Mouse (Mus musculus) limb, embryonic 14.5 days (tissue): ENCODE measurements around the gene Nabp2. TPM values are rescaled to one million over a fixed set of nuclear protein-coding genes. Genes with fewer than 3 reads are reported as not detected.
A peak's percentile ranks its signal among the peaks of the same experiment; 100 is the strongest.

Experiments used
- ATAC-seq: fragments of 200-750 bp; cut with Nextera tagmentation; 2 replicates; pipeline ENCODE4 v1.8.0; 2017; ENCODE audit warnings: low read depth, moderate number of reproducible peaks, moderate TSS enrichment; ENCODE audit not compliant: low FRiP score
- DNase-seq: peaks from one replicate; pipeline ENCODE4 v3.0.0-alpha.2; 2015; ENCODE audit warnings: low spot score
- H3K27ac ChIP-seq: fragments of 300-500 bp; sonication (generic); replicated peaks from 2 replicates; pipeline ENCODE4 v1.5.1; 2014; ENCODE audit warnings: low read depth, mild to moderate bottlenecking, low read length, moderate library complexity, mixed read lengths
- H3K27me3 ChIP-seq: fragments of 300-500 bp; sonication (generic); 2 replicates; pipeline ENCODE4 v1.6.1; 2014; ENCODE audit warnings: low read length, mixed read lengths; ENCODE audit not compliant: control insufficient read depth, insufficient read depth
- H3K36me3 ChIP-seq: fragments of 300-500 bp; sonication (generic); 2 replicates; pipeline ENCODE4 v1.6.1; 2014; ENCODE audit warnings: mild to moderate bottlenecking, low read length, moderate library complexity, mixed read lengths; ENCODE audit not compliant: control insufficient read depth, insufficient read depth
- H3K4me1 ChIP-seq: fragments of 300-500 bp; sonication (generic); 2 replicates; pipeline ENCODE4 v1.6.1; 2014; ENCODE audit warnings: antibody characterized with exemption, low read length, mixed read lengths; ENCODE audit not compliant: control insufficient read depth, insufficient read depth
- H3K4me2 ChIP-seq: fragments of 300-500 bp; sonication (generic); replicated peaks from 2 replicates; pipeline ENCODE4 v1.6.1; 2014; ENCODE audit warnings: low read depth, mild to moderate bottlenecking, low read length, moderate library complexity; ENCODE audit not compliant: severe bottlenecking
- H3K4me3 ChIP-seq: fragments of 300-500 bp; sonication (generic); replicated peaks from 2 replicates; pipeline ENCODE4 v1.5.1; 2014; ENCODE audit warnings: low read length
- H3K9ac ChIP-seq: fragments of 300-500 bp; sonication (generic); 2 replicates; pipeline ENCODE4 v1.6.1; 2014; ENCODE audit warnings: mild to moderate bottlenecking, low read depth, low read length, moderate library complexity; ENCODE audit not compliant: severe bottlenecking
- H3K9me3 ChIP-seq: fragments of 300-500 bp; sonication (generic); 2 replicates; pipeline ENCODE4 v1.6.1; 2016; ENCODE audit warnings: low read length; ENCODE audit not compliant: control insufficient read depth
- POLR2A ChIP-seq: fragments of 200-500 bp; IDR thresholded peaks from 2 replicates; pipeline ENCODE4 v1.8.0; 2012; ENCODE audit warnings: inconsistent platforms, mild to moderate bottlenecking, moderate library complexity, borderline replicate concordance; ENCODE audit not compliant: insufficient read depth, insufficient read length; ENCODE audit errors: extremely low read depth
- WGBS: fragments of 180-500 bp; shearing (Covaris S2); extraction: QIAGEN DNeasy Blood & Tissue Kit; methylation state at CpG from one replicate; pipeline ENCODE4 v1.1.7; 2014; 5-methylcytosine and 5-hydroxymethylcytosine counted together
- polyA plus RNA-seq, 2 experiments: library from polyadenylated mRNA; depleted of rRNA in 1 of 2; stranded (reverse) in 1 of 2; unstranded in 1 of 2; fragments of >200 nt; fragmentation: Nextera tagmentation in 1 of 2; extraction: Ambion mirVana in 1 of 2; gene quantifications; 2 replicates each; pipeline versions ENCODE4 v1.2.1 to v1.2.3; 2012 to 2014

The Nabp2 gene
- polyA plus RNA-seq, 2 experiments, result 42.3 to 68.6 TPM

- no peak for ATAC-seq
- 93% methylated on average over 5 of the region's 5 CpGs for WGBS
- no peak overlapping the region for H3K27ac ChIP-seq
- H3K4me1 ChIP-seq, result no peaks in the 10 kb centered on the region
- H3K9ac ChIP-seq, result no peak overlapping the region
- no peaks in the 10 kb centered on the region for H3K27me3 ChIP-seq
- TF ChIP-seq POLR2A, result no peak
- no peak overlapping the region for H3K4me3 ChIP-seq
- H3K4me2 ChIP-seq, result no peak overlapping the region
- DNase-seq, result no peak
- peaks cover 60% of the 10 kb centered on the region for H3K36me3 ChIP-seq
- H3K9me3 ChIP-seq, result no peaks in the 10 kb centered on the region
Measured at GRCm38 (mm10) chr10:128429052-128429451, 17.8 kb upstream of the Nabp2 start.

- no peaks in the 10 kb centered on the region for H3K4me1 ChIP-seq
- no peak overlapping the region for H3K9ac ChIP-seq
- no peak overlapping the region for H3K27ac ChIP-seq
- ATAC-seq (no peak), DNase-seq (no peak)
- peaks cover 69% of the 10 kb centered on the region for H3K36me3 ChIP-seq
- no peak overlapping the region for H3K4me3 ChIP-seq
- no peaks in the 10 kb centered on the region for H3K9me3 ChIP-seq
- WGBS, result 84% methylated on average over 3 of the region's 3 CpGs
- no peak overlapping the region for H3K4me2 ChIP-seq
- H3K27me3 ChIP-seq, result no peaks in the 10 kb centered on the region
- no peak for TF ChIP-seq POLR2A
Measured at GRCm38 (mm10) chr10:128425260-128425659, 14.0 kb upstream of the Nabp2 start.

- peaks cover 68% of the 10 kb centered on the region for H3K36me3 ChIP-seq
- ATAC-seq (no peak), DNase-seq (no peak)
- no peaks in the 10 kb centered on the region for H3K27me3 ChIP-seq
- no peak overlapping the region for H3K4me2 ChIP-seq
- H3K27ac ChIP-seq, result no peak overlapping the region
- no peak overlapping the region for H3K9ac ChIP-seq
- no peaks in the 10 kb centered on the region for H3K9me3 ChIP-seq
- no peak overlapping the region for H3K4me3 ChIP-seq
- WGBS, result 32% methylated on average over 7 of the region's 7 CpGs
- H3K4me1 ChIP-seq, result no peaks in the 10 kb centered on the region
- no peak for TF ChIP-seq POLR2A
Measured at GRCm38 (mm10) chr10:128424604-128425003, 13.3 kb upstream of the Nabp2 start.

- DNase-seq, result no peak
- TF ChIP-seq POLR2A, result no peak
- WGBS, result 62% methylated on average over 5 of the region's 5 CpGs
- Histone ChIP-seq H3K4me2 (no peak overlapping the region), H3K27me3 (no peaks in the 10 kb centered on the region), H3K9ac (no peak overlapping the region), H3K27ac (no peak overlapping the region), H3K4me3 (no peak overlapping the region), H3K36me3 (peaks cover 76% of the 10 kb centered on the region), H3K4me1 (no peaks in the 10 kb centered on the region), H3K9me3 (no peaks in the 10 kb centered on the region)
- ATAC-seq, result no peak
Measured at GRCm38 (mm10) chr10:128422426-128422825, 11.1 kb upstream of the Nabp2 start.

GRCm38 (mm10) chr10:128414848-128415247, 3.6 kb upstream of the Nabp2 start:
- DNase-seq (no peak), ATAC-seq (no peak)
- Histone ChIP-seq H3K27ac (no peak overlapping the region), H3K9me3 (no peaks in the 10 kb centered on the region), H3K4me3 (no peak overlapping the region), H3K27me3 (no peaks in the 10 kb centered on the region), H3K4me1 (peaks cover 20% of the 10 kb centered on the region), H3K9ac (no peak overlapping the region), H3K4me2 (no peak overlapping the region), H3K36me3 (peaks cover 61% of the 10 kb centered on the region)
- no peak for TF ChIP-seq POLR2A
- 92% methylated on average over 5 of the region's 5 CpGs for WGBS

- Histone ChIP-seq H3K9ac (no peak overlapping the region), H3K36me3 (peaks cover 47% of the 10 kb centered on the region), H3K4me3 (peak overlapping the region; percentile 72; the same call in 1 of the 2 replicates), H3K4me2 (peak overlapping the region; percentile 97), H3K27me3 (no peaks in the 10 kb centered on the region), H3K9me3 (no peaks in the 10 kb centered on the region), H3K27ac (no peak overlapping the region), H3K4me1 (peaks cover 24% of the 10 kb centered on the region)
- TF ChIP-seq POLR2A, result no peak
- 56% methylated on average over 1 of the region's 1 CpGs for WGBS
- DNase-seq (no peak), ATAC-seq (no peak)
Measured at GRCm38 (mm10) chr10:128413076-128413475, 1.8 kb upstream of the Nabp2 start.
